Mouse (Mus musculus): ENCODE measurements at regions not wholly inside any gene's neighbourhood (a gene's known extent, or its start where the extent isn't known, plus 50 kb on each side); places are given as distances from the start of the nearest gene placed in this dataset.

- DNase-seq (ENCODE audit: low read depth, low spot score) = no peak
These were observed 378.1 kb upstream of the Cdh19 start for GRCm38 (mm10) chr1:111355435-111355834.

DNA sequence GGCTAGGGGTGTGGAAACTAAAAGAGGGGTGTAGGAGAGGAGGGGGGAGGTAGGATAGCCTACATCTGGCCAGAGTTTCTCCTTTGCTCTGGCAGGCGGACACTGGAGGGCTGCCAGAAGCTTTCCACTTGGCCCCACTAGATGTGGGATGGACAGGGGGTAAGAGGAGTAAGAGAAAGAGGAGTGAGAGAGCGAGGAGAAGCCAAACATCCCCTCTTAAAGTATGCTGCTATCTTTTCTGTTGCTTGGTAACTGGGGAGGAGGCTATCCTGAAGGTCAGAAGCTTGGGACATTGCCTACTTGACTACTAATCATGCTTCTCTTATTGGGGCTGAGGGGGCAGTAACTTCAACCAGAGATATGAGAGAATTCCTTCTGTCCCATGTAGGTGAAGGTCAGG, 360.5 kb upstream of the Cdh19 start:
- DNase-seq (ENCODE audit: low read depth, low spot score) = no peak

- DNase-seq (ENCODE audit: low read depth, low spot score) = no peak
These were observed 324.9 kb upstream of the Cdh19 start for GRCm38 (mm10) chr1:111302268-111302667.

- no peak for DNase-seq (ENCODE audit: low read depth, low spot score)
These were observed 309.0 kb upstream of the Cdh19 start for GRCm38 (mm10) chr1:111286385-111286784.

- no peak for DNase-seq (ENCODE audit: low read depth, low spot score)
These were observed 308.5 kb upstream of the Cdh19 start for GRCm38 (mm10) chr1:111285916-111286315.

GRCm38 (mm10) chr1:111242814-111243213, 265.4 kb upstream of the Cdh19 start:
- DNase-seq (ENCODE audit: low read depth, low spot score) = no peak

DNA sequence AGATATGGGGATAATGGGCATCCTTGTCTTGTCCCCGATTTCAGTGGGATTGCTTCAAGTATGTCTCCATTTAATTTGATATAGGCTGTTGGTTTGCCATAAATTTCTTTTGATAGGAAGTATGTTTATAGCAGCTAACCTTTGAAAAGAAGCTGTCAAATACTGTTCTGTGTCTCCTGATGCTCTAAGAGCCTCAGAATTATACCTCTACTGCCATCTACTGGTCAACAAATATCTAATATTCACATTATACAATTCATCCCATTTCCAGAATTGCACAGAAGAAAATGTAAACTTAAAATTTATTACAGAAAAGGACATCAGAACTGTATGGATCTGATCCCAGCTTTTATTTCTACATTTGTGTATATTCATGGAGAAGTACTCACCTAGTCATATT, 265.0 kb upstream of the Cdh19 start:
- DNase-seq (ENCODE audit: low read depth, low spot score) = peak; percentile 6

All from telencephalon, adult 2 months (tissue).